Comparison of ENCODE assay signal across 32 mouse cellular contexts in genomic region chr5:135351606-135352005, GRCm38 (mm10). TPM values are rescaled to one million over a fixed set of nuclear protein-coding genes. Genes with fewer than 3 reads are reported as not detected.
DNase-seq lines count a peak whose midpoint lies in the region; ATAC-seq lines count a peak whose summit lies in the region.
"Had no signal": no experiment of that assay in that cellular context is flagged by ENCODE, and none has a peak within 500 bp of the region (broad histone marks: within the 10 kb centered on the region; RNA-seq: fewer than 3 reads in every experiment).

No protein-coding gene starts in this region.

- no peaks in the 10 kb centered on the region for H3K36me3 ChIP-seq in stomach, embryonic 16.5 days (ENCODE audit: control insufficient read depth, insufficient read depth, low read length)
- H3K36me3 ChIP-seq: embryonic facial prominence, embryonic 13.5 days; embryonic facial prominence, embryonic 15.5 days; forebrain, embryonic 10.5 days; forebrain, embryonic 12.5 days; G1E had no signal

- 0 out of 2 replicates have a peak, but pooled peaks have one; percentile 27 for ATAC-seq in granulocyte monocyte progenitor cell, adult 5-6 weeks (replicated peaks; ENCODE audit: poor library complexity, severe bottlenecking)
- ATAC-seq in stomach, embryonic 16.5 days (ENCODE audit: insufficient read depth, low FRiP score), result 0 out of 2 replicates have a peak, but pooled peaks have one; percentile 37
- ATAC-seq: activated CD4-positive, CD25-positive, alpha-beta regulatory T cell, adult 4 months; CD4-positive, CD25-positive, alpha-beta regulatory T cell, adult 4 months; forebrain, embryonic 14.5 days; forebrain, embryonic 16.5 days; Patski had no signal

- H3K27me3 ChIP-seq in stomach, embryonic 16.5 days (ENCODE audit: control insufficient read depth, insufficient read depth, low read length), result peaks cover 10% of the 10 kb centered on the region

- no peak overlapping the region for H3K4me2 ChIP-seq in stomach, embryonic 16.5 days (ENCODE audit: low read depth, low read length)
- H3K4me2 ChIP-seq: embryonic facial prominence, embryonic 13.5 days; embryonic facial prominence, embryonic 15.5 days; forebrain, embryonic 12.5 days had no signal

- no peak overlapping the region for H3K4me3 ChIP-seq in stomach, embryonic 16.5 days (replicated peaks; ENCODE audit: low read length)
- H3K4me3 ChIP-seq: embryonic facial prominence, embryonic 13.5 days; embryonic facial prominence, embryonic 15.5 days; erythroblast, embryonic 14.5 days; forebrain, embryonic 10.5 days; forebrain, embryonic 12.5 days had no signal

- WGBS in stomach, embryonic 16.5 days, result 68% methylated on average over 13 of the region's 13 CpGs

- no peaks in the 10 kb centered on the region for H3K9me3 ChIP-seq in stomach, embryonic 16.5 days (replicated peaks; ENCODE audit: control insufficient read depth, low read length)
- H3K9me3 ChIP-seq: embryonic facial prominence, embryonic 15.5 days; G1E had no signal

- no peak overlapping the region for H3K9ac ChIP-seq in stomach, embryonic 16.5 days (ENCODE audit: low read length)
- H3K9ac ChIP-seq: embryonic facial prominence, embryonic 13.5 days; embryonic facial prominence, embryonic 15.5 days; forebrain, embryonic 12.5 days had no signal

- H3K4me1 ChIP-seq in stomach, embryonic 16.5 days (ENCODE audit: control insufficient read depth, insufficient read depth, low read length), result no peaks in the 10 kb centered on the region
- H3K4me1 ChIP-seq: embryonic facial prominence, embryonic 13.5 days; embryonic facial prominence, embryonic 15.5 days; forebrain, embryonic 10.5 days; forebrain, embryonic 12.5 days had no signal

- peak; percentile 91 for DNase-seq in heart, adult 11 months
- DNase-seq in heart, adult 18-20 months, result no peak
- peak; percentile 44 for DNase-seq in ovary, postnatal 36 days (ENCODE audit: low spot score)
- DNase-seq in ovary, adult 18-20 months (ENCODE audit: low spot score), result no peak
- DNase-seq in adrenal gland, postnatal 10 days, result no peak
- no peak for DNase-seq in layer of hippocampus, adult 8-10 months (ENCODE audit: low spot score in 2 of 2)
- DNase-seq: adrenal gland, adult 8-10 months; adrenal gland, postnatal 36 days; B cell, adult 2 months; cerebellum, adult 11-12 months; cerebellum, adult 2 months; cerebellum, adult 9-10 months; cerebellum, postnatal 10 days; cerebellum, postnatal 36 days; embryo, embryonic 11 days had no signal

- H3K27ac ChIP-seq in stomach, embryonic 16.5 days (ENCODE audit: low read length), result no peak overlapping the region
- H3K27ac ChIP-seq: embryonic facial prominence, embryonic 13.5 days; embryonic facial prominence, embryonic 15.5 days; forebrain, embryonic 10.5 days; forebrain, embryonic 12.5 days had no signal

RNA-seq across cellular contexts. Expression of gene Trim50, which starts 1.5 kb away (rescaled TPM):
- total RNA-seq in heart, adult 18-20 months (2021), result under 1 TPM in 1 of 2 experiments, not detected in 1; 0.40 TPM
- total RNA-seq in granulocyte monocyte progenitor cell, adult 5-6 weeks (2014; fragmentation: Nextera tagmentation), result not detected in 2 replicates
- not detected in 2 replicates for total RNA-seq in granulocyte monocyte progenitor cell, adult 5-6 weeks (2017)
- 1.2 and 1.3 TPM in 2 replicates for polyA plus RNA-seq in stomach, embryonic 16.5 days (2015; fragmentation: Nextera tagmentation; extraction: Ambion mirVana)
- total RNA-seq in adrenal gland, postnatal 10 days (2021), result not detected
- not detected for total RNA-seq in layer of hippocampus, adult 8-10 months (2022)
- total RNA-seq: adrenal gland, adult 18-20 months; adrenal gland, adult 8-10 months; adrenal gland, postnatal 36 days; CH12.LX; common myeloid progenitor, adult 5-6 weeks had no signal
- polyA plus RNA-seq: CD4-positive, CD25-positive, alpha-beta regulatory T cell, adult 4 months; embryonic facial prominence, embryonic 11.5 days; embryonic facial prominence, embryonic 15.5 days; erythroblast, embryonic 14.5 days; forebrain, embryonic 10.5 days; forebrain, embryonic 12.5 days; forebrain, embryonic 14.5 days; forebrain, embryonic 16.5 days; G1E; Patski had no signal

RNA-seq across cellular contexts. Expression of gene Fkbp6, which starts 1.8 kb away (rescaled TPM):
- total RNA-seq in heart, adult 18-20 months (2021), result under 1 TPM; 0.36 to 0.57 TPM
- 0.62 TPM in 1 of 2 replicates, not detected in the other for total RNA-seq in granulocyte monocyte progenitor cell, adult 5-6 weeks (2014; fragmentation: Nextera tagmentation)
- total RNA-seq in granulocyte monocyte progenitor cell, adult 5-6 weeks (2017), result 0.34 TPM in 1 of 2 replicates, not detected in the other
- 0.30 and 0.35 TPM in 2 replicates for polyA plus RNA-seq in stomach, embryonic 16.5 days (2015; fragmentation: Nextera tagmentation; extraction: Ambion mirVana)
- under 1 TPM in 1 of 2 experiments, not detected in 1; 0.27 TPM for total RNA-seq in adrenal gland, postnatal 10 days (2021)
- total RNA-seq in layer of hippocampus, adult 8-10 months (2022), result under 1 TPM in 3 of 4 experiments, not detected in 1; 0.25 to 0.80 (median 0.61) TPM
- total RNA-seq: adrenal gland, postnatal 36 days; CH12.LX; common myeloid progenitor, adult 5-6 weeks; G1E had no signal
- polyA plus RNA-seq: activated CD4-positive, CD25-positive, alpha-beta regulatory T cell, adult 4 months; CD4-positive, CD25-positive, alpha-beta regulatory T cell, adult 4 months; cerebellum, adult 2 months; embryonic facial prominence, embryonic 11.5 days; embryonic facial prominence, embryonic 13.5 days; embryonic facial prominence, embryonic 15.5 days; erythroblast, embryonic 14.5 days; forebrain, embryonic 14.5 days; forebrain, embryonic 16.5 days; G1E; Patski had no signal

RNA-seq across cellular contexts. Expression of gene Nsun5, which starts 18.1 kb away (rescaled TPM):
- total RNA-seq in heart, adult 18-20 months (2021), result 10 to 100 TPM; 17.1 TPM
- 23.9 and 30.8 TPM in 2 replicates for total RNA-seq in granulocyte monocyte progenitor cell, adult 5-6 weeks (2014; fragmentation: Nextera tagmentation)
- total RNA-seq in granulocyte monocyte progenitor cell, adult 5-6 weeks (2017), result 22.7 and 23.3 TPM in 2 replicates
- 31.5 and 34.6 TPM in 2 replicates for polyA plus RNA-seq in stomach, embryonic 16.5 days (2015; fragmentation: Nextera tagmentation; extraction: Ambion mirVana)
- 10 to 100 TPM; 17.9 to 22.6 TPM for total RNA-seq in adrenal gland, postnatal 10 days (2021)
- 10 to 100 TPM; 23.5 to 30.2 (median 26.1) TPM for total RNA-seq in layer of hippocampus, adult 8-10 months (2022)

RNA-seq across cellular contexts. Expression of gene Pom121, which starts 42.7 kb away (rescaled TPM):
- 10 to 100 TPM; 11.4 to 12.4 TPM for total RNA-seq in heart, adult 18-20 months (2021)
- 56.9 and 69.3 TPM in 2 replicates for total RNA-seq in granulocyte monocyte progenitor cell, adult 5-6 weeks (2014; fragmentation: Nextera tagmentation)
- 7.2 and 8.8 TPM in 2 replicates for total RNA-seq in granulocyte monocyte progenitor cell, adult 5-6 weeks (2017)
- polyA plus RNA-seq in stomach, embryonic 16.5 days (2015; fragmentation: Nextera tagmentation; extraction: Ambion mirVana), result 7.7 and 8.7 TPM in 2 replicates
- 10 to 100 TPM; 25.9 to 26.7 TPM for total RNA-seq in adrenal gland, postnatal 10 days (2021)
- 10 to 100 TPM; 45.0 to 48.3 (median 46.9) TPM for total RNA-seq in layer of hippocampus, adult 8-10 months (2022)

Comparison
In these comparisons a context has a peak if more than half of its experiments do, and no peak if none do; other contexts are left out.
1. DNase-seq: peak in heart, adult 11 months (single experiment) and ovary, postnatal 36 days (single experiment); none in heart, adult 18-20 months (0 of 2), ovary, adult 18-20 months (single experiment), adrenal gland, postnatal 10 days (single experiment) and layer of hippocampus, adult 8-10 months (0 of 2).